Mouse (Mus musculus) stomach, embryonic 14.5 days (tissue): ENCODE results near the gene Pitpna. TPM values are rescaled to one million over a fixed set of nuclear protein-coding genes. Genes with fewer than 3 reads are reported as not detected.

Experiments
- ATAC-seq: fragments of 200-750 bp; cut with Nextera tagmentation; 2 replicates; pipeline ENCODE4 v1.8.0; 2017; ENCODE audit warnings: low read depth, moderate TSS enrichment; ENCODE audit not compliant: insufficient number of reproducible peaks, insufficient read depth, low FRiP score
- H3K27ac ChIP-seq: fragments of 300-500 bp; sonication (generic); 2 replicates; pipeline ENCODE4 v1.5.1; 2014; ENCODE audit warnings: mild to moderate bottlenecking, low read length, moderate library complexity, mixed read lengths
- H3K27me3 ChIP-seq: fragments of 300-500 bp; sonication (generic); 2 replicates; pipeline ENCODE4 v1.6.1; 2014; ENCODE audit warnings: low read length, control low read depth, mixed read lengths; ENCODE audit not compliant: control insufficient read depth, insufficient read depth
- H3K36me3 ChIP-seq: fragments of 300-500 bp; sonication (generic); 2 replicates; pipeline ENCODE4 v1.6.1; 2014; ENCODE audit warnings: mild to moderate bottlenecking, control low read depth, low read length, moderate library complexity, mixed read lengths; ENCODE audit not compliant: control insufficient read depth, insufficient read depth
- H3K4me1 ChIP-seq: fragments of 300-500 bp; sonication (generic); 2 replicates; pipeline ENCODE4 v1.6.1; 2014; ENCODE audit warnings: low read length, control low read depth, mixed read lengths; ENCODE audit not compliant: control insufficient read depth, insufficient read depth
- H3K4me2 ChIP-seq: fragments of 300-500 bp; sonication (generic); replicated peaks from 2 replicates; pipeline ENCODE4 v1.6.1; 2014; ENCODE audit warnings: low read depth, low read length, control low read depth
- H3K4me3 ChIP-seq: fragments of 300-500 bp; sonication (generic); 2 replicates; pipeline ENCODE4 v1.5.1; 2014; ENCODE audit warnings: low read depth, low read length, control low read depth
- H3K9ac ChIP-seq: fragments of 300-500 bp; sonication (generic); replicated peaks from 2 replicates; pipeline ENCODE4 v1.6.1; 2014; ENCODE audit warnings: low read depth, mild to moderate bottlenecking, control low read depth, low read length, moderate library complexity, mixed read lengths
- H3K9me3 ChIP-seq: fragments of 300-500 bp; sonication (generic); 2 replicates; pipeline ENCODE4 v1.6.1; 2016; ENCODE audit warnings: low read depth, low read length, control low read depth; ENCODE audit not compliant: control insufficient read depth
- WGBS: fragments of 180-500 bp; shearing (Covaris S2); extraction: QIAGEN DNeasy Blood & Tissue Kit; methylation state at CpG from one replicate; pipeline ENCODE4 v1.1.7; 2014; 5-methylcytosine and 5-hydroxymethylcytosine counted together
- polyA plus RNA-seq: library from polyadenylated mRNA; unstranded; fragments of >200 nt; fragmentation: Nextera tagmentation; extraction: Ambion mirVana; gene quantifications from 2 replicates; pipeline ENCODE4 v1.2.1, GENCODE M21; 2014

Pitpna gene
- polyA plus RNA-seq, 1 experiment from 2014 or later = 74.4 TPM

DNA sequence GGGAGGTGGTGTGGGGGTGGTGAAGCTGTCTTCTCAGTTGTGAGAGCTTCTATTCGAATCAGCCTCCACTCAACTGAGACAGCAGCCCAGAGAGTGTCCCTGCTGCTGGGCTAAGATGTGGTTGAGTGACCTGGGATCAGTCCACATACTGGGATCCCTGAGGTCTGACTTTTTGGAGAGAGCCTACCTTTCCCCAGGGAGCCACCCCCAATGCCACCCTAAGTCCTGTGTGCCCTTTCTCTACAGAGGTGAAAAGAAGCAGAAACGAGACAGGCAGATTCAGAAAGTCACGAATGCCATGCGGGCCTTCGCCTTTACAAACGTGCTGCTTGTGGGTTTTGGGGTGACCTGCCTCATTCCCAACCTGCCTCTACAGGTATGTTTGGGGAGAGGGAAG lies 19.8 kb upstream of the Pitpna start:
- Histone ChIP-seq H3K9me3 (no peaks in the 10 kb centered on the region), H3K4me1 (peaks cover 11% of the 10 kb centered on the region), H3K9ac (no peak overlapping the region), H3K27ac (no peak overlapping the region), H3K27me3 (no peaks in the 10 kb centered on the region), H3K4me3 (no peak overlapping the region), H3K4me2 (no peak overlapping the region), H3K36me3 (no peaks in the 10 kb centered on the region)
- WGBS = 83% methylated on average over 6 of the region's 6 CpGs
- ATAC-seq = no peak

GRCm38 (mm10) chr11:75568962-75569361 lies 18.9 kb upstream of the Pitpna start:
- Histone ChIP-seq H3K4me2 (no peak overlapping the region), H3K9ac (no peak overlapping the region), H3K4me3 (no peak overlapping the region), H3K4me1 (peaks cover 12% of the 10 kb centered on the region), H3K27ac (no peak overlapping the region), H3K9me3 (no peaks in the 10 kb centered on the region), H3K27me3 (no peaks in the 10 kb centered on the region), H3K36me3 (no peaks in the 10 kb centered on the region)
- no peak for ATAC-seq
- 86% methylated on average over 12 of the region's 12 CpGs for WGBS

DNA sequence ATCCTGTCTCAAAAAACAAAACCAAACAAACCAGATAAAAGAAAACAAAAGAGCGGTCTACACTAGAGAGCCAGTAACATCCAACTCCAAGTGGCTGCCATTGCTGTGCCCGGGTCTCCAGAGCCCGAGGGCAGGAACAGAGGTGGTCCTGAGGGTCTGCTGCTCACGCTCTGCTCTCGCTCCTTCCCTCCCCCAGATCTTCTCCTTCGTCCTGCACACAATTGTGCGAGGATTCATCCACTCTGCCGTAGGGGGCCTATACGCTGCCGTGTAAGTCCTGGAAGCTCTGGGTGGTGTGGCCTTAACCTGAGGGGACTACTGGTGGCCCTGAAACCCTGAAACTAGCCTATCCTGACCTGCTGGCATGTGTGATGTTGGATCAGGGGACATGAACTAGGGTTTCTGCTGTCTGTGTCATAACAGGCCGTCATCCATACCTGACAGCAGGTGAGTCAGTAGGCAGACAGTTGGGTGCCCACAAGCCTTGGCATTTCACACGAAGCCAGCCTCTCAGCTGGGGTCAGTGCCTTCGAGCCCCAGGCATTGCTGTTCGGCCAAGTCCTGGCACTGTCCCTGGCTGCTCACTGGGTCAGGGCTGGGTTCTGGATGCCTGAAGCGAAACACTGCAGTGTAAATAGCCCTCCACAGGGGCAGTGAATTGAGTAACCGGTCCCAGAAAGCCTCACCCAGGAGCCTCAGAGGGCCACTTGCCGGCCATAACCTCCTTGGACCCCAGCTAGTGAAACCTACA lies 17.3 kb upstream of the Pitpna start:
- no peak overlapping the region for H3K9ac ChIP-seq
- no peaks in the 10 kb centered on the region for H3K27me3 ChIP-seq
- no peak overlapping the region for H3K27ac ChIP-seq
- H3K36me3 ChIP-seq = no peaks in the 10 kb centered on the region
- H3K4me3 ChIP-seq = no peak overlapping the region
- 88% methylated on average over 17 of the region's 17 CpGs for WGBS
- H3K4me1 ChIP-seq = peaks cover 12% of the 10 kb centered on the region
- ATAC-seq = no peak
- no peak overlapping the region for H3K4me2 ChIP-seq
- H3K9me3 ChIP-seq = no peaks in the 10 kb centered on the region

DNA sequence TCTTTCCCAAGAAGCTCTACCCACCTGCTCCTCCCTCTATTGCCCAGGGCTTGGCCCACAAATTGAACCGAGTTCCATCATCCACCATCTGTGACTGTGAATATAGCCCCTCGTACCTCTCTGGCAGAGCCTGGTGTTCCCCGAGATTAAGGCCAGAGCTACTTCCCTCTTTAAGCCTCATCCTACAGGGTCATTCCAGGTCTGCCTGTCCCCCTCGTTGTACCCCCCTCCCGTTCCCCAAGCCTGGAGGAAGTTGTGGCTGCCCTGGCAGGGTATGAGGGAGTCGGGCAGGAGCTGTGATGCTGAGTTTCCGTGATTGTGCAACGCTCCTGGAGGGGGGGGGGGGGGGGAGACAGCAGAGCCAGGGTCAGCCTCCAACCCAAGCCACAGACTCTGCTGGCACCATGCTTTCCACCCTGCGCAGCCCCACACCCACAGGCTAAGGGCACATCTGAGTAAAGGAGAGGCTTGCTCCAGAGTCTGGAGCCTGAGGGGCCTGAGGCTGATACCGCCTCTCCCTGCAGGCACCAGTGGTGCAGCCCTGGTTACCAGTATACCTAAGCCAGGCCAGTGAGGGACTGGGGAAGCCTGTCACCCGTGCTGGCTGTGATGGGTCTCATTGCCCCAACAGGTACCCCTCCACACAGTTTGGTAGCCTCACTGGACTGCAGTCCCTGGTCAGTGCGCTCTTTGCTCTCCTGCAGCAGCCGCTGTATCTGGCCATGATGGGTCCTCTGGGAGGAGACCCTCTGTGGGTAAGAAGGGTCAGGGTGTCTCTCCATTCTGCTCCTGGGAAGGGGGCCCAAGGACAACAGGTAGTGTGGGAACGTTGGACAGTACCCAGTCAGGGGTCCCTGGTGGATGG lies 16.5 kb upstream of the Pitpna start:
- ATAC-seq = no peak
- WGBS = 78% methylated on average over 14 of the region's 14 CpGs
- no peaks in the 10 kb centered on the region for H3K36me3 ChIP-seq
- no peak overlapping the region for H3K9ac ChIP-seq
- H3K4me3 ChIP-seq = no peak overlapping the region
- no peaks in the 10 kb centered on the region for H3K9me3 ChIP-seq
- peaks cover 12% of the 10 kb centered on the region for H3K4me1 ChIP-seq
- no peak overlapping the region for H3K27ac ChIP-seq
- H3K4me2 ChIP-seq = no peak overlapping the region
- no peaks in the 10 kb centered on the region for H3K27me3 ChIP-seq

DNA sequence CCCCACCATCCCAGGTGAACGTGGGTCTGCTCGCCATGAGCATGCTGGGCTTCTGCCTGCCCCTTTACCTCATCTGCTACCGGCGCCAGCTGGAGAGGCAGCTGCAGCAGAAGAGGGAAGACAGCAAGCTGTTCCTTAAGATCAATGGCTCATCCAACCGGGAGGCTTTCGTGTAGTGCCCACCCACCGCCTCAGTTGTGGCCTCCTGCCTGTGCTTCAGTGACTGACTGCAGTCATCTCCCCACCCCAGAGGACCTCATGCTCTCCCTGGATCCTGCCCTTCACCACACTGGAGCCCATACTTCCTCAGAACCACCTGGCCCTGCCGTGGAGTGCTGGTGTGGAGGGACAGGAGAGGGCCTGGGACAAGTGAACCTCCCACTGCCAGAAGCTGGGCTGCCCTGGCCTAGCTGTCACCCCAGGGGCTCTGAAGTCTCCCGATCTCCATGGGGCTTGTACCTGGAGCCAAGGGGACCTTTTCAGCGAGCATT lies 15.6 kb upstream of the Pitpna start:
- Histone ChIP-seq H3K27ac (peak overlapping the region; percentile 59; the same call in 1 of the 2 replicates), H3K27me3 (no peaks in the 10 kb centered on the region), H3K9ac (no peak overlapping the region), H3K4me1 (peaks cover 12% of the 10 kb centered on the region), H3K36me3 (no peaks in the 10 kb centered on the region), H3K4me3 (no peak overlapping the region), H3K9me3 (no peaks in the 10 kb centered on the region), H3K4me2 (peak overlapping the region; percentile 17)
- WGBS = 11% methylated on average over 10 of the region's 10 CpGs
- no peak; the same call in 1 of the 2 replicates for ATAC-seq

DNA sequence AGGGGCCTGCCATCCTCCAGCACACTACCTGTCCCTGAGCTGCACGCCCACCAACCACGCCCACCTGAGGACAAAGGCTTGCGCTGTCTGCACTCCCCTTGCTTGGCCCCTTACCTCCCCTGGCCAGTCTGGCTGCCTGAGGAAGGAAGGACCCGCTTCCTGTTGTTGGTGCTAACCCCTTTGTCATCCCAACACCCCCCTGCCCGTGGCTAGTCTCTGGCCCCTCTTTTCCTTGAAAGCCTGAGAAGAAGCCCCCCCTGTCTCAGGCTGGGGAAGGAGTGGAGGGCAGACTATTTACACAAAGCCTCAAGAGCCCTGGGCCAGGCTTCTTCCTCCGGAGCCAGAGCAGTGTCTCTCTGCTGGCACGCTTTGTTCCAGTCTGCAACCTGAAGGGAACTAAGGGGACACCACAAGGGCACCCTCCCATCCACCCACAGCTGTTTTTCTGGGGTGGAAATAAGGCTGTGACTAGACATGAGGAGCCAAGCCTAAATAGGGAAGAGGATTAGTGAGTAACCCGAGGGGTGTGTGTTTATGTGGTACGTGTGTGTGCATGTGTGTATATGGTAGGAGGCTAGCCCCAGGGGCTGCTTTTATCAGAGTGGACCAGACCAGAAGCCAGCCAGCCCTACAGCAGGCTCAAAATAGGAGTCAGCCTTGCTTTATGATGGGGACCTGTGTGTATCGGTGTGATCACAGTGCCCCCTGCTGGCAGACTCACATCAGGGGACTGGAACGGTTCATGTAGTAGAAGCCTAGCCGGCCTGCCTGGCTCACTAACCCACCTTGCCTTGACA lies 14.8 kb upstream of the Pitpna start:
- Histone ChIP-seq H3K9me3 (no peaks in the 10 kb centered on the region), H3K27ac (peak overlapping the region; percentile 59), H3K36me3 (no peaks in the 10 kb centered on the region), H3K27me3 (no peaks in the 10 kb centered on the region), H3K4me2 (peak overlapping the region; percentile 17), H3K4me1 (peaks cover 12% of the 10 kb centered on the region), H3K4me3 (no peak overlapping the region), H3K9ac (no peak overlapping the region)
- peak; percentile 90 for ATAC-seq
- WGBS = 4% methylated on average over 12 of the region's 12 CpGs

GRCm38 (mm10) chr11:75574378-75575123 lies 13.3 kb upstream of the Pitpna start:
- no peak overlapping the region for H3K27ac ChIP-seq
- no peak for ATAC-seq
- 81% methylated on average over 5 of the region's 5 CpGs for WGBS

More at GRCm38 (mm10) chr11:75574378-75575123, 13.3 kb upstream of the Pitpna start:
- H3K4me2 ChIP-seq = no peak overlapping the region
- H3K9me3 ChIP-seq = no peaks in the 10 kb centered on the region
- H3K4me1 ChIP-seq = peaks cover 12% of the 10 kb centered on the region
- no peak overlapping the region for H3K9ac ChIP-seq
- no peak overlapping the region for H3K4me3 ChIP-seq
- H3K36me3 ChIP-seq = no peaks in the 10 kb centered on the region
- H3K27me3 ChIP-seq = no peaks in the 10 kb centered on the region
